Mouse (Mus musculus) midbrain, embryonic 11.5 days (tissue): ENCODE results near the gene Kif11. TPM values are rescaled to one million over a fixed set of nuclear protein-coding genes. Genes with fewer than 3 reads are reported as not detected.

Source experiments
- polyA plus RNA-seq: library from polyadenylated mRNA; unstranded; fragments of >200 nt; fragmentation: Nextera tagmentation; extraction: Ambion mirVana; gene quantifications from 2 replicates; pipeline ENCODE4 v1.2.1, GENCODE M21; 2014

Gene Kif11
- polyA plus RNA-seq, 1 experiment from 2014 or later = 97.6 TPM

Other genes starting within 250 kb of the Kif11 start
- gene March5, start 168.9 kb upstream of the Kif11 start, polyA plus RNA-seq = 155 and 159 TPM in 2 replicates
- 2.9 and 3.1 TPM in 2 replicates for gene Cpeb3, start 167.8 kb upstream of the Kif11 start, polyA plus RNA-seq
- 59.8 and 65.3 TPM in 2 replicates for gene Ide, start 38.6 kb upstream of the Kif11 start, polyA plus RNA-seq
- 4.5 and 5.4 TPM in 2 replicates for gene Hhex, start 58.4 kb downstream of the Kif11 start, polyA plus RNA-seq
- 8.6 and 9.6 TPM in 2 replicates for gene Exoc6, start 174.0 kb downstream of the Kif11 start, polyA plus RNA-seq